Mouse (Mus musculus) adrenal gland, postnatal 4 days (tissue): ENCODE measurements at regions not wholly inside any gene's neighbourhood (a gene's known extent, or its start where the extent isn't known, plus 50 kb on each side); places are given as distances from the start of the nearest gene placed in this dataset.
A peak's percentile ranks its signal among the peaks of the same experiment; 100 is the strongest.

Experiments used
- DNase-seq, 2 experiments: peaks; one replicate each; pipeline ENCODE4 v3.0.0; 2021 to 2022; ENCODE audit warnings: low spot score in 2 of 2, mixed read lengths in 2 of 2

DNA sequence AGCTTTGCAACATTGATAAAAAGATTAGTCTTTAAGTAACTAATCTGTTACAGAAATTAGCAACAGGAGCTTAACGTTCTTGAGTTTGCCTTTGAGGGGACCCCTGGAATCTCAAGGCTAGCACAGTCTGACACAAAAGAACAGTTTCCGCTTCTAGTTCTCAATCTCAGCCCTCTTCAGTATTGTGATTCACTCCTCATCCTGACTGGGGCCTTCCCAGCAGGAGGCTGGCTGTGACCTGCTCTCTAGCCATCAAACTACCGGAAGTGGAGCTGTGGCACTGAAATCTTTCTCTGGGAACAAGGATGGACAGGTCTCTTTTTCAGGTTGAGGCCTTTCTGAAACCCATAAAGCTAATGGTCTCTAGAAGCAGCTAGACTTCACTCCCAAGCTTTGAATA is 209.6 kb upstream of the Camk1g start:
- no peak for DNase-seq

DNA sequence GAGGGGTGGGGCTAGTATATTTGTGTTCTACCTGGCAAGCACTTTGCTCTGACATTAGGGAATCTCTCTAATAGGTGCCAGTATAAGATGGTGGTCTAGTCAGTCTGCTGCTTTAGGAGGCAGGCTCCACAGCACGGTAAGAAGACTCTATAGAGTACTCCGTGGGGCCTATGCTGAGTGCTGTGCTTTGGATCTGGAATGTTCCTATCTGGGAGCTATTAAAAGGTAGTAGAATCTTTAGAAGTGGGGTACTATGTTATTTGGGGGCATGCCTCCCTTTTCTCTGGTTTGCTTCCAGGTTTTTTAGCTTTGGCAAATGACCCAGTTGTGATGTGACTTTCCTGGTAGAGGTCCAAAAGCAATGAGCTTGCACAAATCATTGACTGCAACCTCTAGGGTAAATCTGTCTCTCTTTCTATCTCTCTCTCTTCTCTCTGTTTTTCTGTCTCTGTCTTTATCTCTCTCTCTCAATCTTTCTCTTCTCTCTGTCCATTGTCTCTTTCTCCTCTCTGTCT is 208.6 kb upstream of the Camk1g start:
- DNase-seq, result no peak

GRCm38 (mm10) chr1:193577821-193578220 is 207.7 kb upstream of the Camk1g start:
- no peak for DNase-seq

DNA sequence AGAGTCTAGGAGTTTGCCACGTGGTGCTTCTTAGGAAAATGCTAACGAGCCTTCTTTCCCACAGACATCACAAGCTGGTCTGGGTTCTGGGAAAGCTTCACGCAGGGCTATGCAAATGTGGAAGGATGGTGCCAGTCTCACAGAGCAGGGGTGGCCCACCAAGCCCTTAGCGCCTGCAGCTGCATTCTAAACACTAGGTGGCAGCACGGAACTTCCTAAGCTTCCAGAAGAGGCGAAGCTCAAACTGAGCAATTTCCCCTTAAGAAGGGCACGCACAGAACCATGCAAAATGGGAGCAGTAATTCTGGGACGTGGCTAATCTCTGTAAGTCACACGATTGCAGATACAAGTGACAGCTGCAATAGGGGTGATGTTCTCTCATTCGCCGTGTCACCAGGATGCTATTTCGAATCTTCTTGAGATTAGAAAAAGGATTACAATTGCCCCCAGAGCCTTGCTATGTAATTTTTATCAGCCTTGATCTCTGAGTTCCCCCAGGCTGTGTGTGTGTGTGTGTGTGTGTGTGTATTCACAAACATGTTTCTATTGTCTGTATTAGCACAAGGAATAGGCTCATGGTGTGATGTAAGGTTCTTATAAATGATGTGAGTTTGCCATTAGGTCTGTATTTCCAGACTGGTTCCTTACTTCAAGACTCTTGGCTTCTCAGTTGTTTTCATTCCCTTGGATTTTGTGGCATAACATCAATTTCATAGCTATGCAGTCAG is 206.1 kb upstream of the Camk1g start:
- peak; percentile 7 to 40 for DNase-seq

DNA sequence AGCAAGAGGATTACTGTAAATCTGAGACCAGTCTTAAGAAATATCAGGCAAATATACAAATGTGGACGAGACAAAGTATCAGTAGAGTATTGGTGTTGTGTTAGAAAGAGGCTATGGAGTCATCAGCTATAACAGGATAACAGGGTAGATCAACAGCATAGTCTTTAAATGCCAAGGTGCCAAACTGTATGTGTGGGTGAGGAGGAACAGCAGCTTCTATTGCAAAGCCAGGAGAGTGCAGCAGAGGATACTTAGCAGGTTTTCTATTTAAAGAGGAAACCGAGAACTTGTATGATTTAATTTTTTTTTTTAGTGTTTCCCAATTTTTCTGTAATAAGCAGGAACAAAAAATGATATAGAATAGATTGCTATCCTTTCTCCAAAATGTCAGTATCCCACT is 202.7 kb upstream of the Camk1g start:
- DNase-seq, result no peak

DNA sequence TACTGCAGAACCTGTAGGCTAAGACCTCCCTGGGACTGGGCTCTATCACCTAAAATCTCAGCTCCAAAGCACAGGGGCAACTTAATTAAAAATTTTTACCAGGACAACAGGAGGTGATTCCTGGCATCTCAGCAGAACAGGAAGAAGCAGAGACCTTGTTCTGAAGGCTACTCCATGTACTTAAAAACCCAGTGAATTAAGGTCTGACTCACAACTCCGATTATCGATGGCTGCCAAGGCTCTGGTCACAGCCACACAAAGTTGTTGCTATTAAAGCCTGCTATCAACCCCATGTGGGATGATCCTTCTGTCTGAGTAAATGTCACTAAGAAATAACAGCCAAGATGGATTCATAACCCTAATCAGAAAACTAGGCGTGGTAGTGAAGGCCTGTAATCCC is 202.3 kb upstream of the Camk1g start:
- DNase-seq, result no peak

GRCm38 (mm10) chr1:193571088-193571487 is 201.0 kb upstream of the Camk1g start:
- no peak for DNase-seq

GRCm38 (mm10) chr1:193568586-193569174 is 198.6 kb upstream of the Camk1g start:
- DNase-seq, result no peak

DNA sequence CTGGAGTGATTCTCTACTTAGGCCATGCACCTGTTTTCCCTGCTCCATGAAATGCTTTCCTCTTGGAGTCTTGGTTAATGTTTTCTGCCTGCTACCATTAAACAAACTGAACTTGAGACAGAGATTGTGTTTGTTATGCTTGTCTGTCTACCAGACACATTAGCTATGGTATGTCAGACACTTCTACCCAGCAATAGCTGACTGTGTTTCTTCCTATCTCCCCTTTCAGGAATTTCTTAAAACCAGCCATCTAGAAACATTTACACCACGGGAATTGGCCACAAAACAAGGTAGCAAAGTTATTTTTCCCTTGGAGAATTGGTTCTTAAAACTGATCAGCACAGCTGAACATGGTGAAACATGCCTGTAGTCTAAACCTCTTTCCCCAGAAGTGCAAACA is 197.1 kb upstream of the Camk1g start:
- no peak for DNase-seq

DNA sequence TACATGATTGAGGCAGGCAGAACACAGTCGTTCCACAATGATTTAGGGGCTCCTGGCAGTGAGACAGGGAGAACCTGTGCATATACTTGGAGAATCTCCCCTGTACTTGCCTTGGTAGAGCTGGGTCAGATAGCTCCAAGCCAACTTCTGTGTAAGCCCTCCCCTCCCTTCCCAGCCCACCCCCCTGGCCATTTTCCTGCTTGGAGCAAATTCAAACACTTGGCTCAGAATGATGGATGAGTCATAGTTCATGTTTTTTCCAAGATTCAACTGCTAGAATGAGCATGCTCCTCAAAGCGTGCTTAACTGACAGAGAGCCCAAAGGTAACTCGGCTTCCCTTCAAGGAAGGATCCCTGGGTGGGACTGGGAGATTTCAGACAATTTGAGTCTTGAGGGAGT is 194.1 kb upstream of the Camk1g start:
- no peak for DNase-seq

DNA sequence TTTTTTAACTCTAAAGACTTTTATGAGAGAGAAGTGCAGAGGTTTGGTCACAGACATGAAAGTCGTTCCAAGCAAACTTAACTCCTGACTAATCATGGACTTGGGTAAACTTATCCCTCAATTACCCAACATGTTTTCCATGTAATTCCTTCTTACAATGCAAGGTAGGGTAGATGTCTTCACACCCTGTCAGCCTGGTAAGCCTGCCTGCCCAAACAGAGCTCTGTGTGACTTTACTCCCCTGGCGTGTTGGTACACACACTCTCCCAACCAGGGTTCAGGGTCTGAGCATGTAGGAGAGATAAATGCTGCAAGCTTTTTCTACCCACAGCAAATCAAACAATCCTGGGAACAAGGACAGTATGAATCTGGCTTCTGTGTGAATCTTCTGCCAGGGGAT is 192.1 kb upstream of the Camk1g start:
- no peak for DNase-seq

DNA sequence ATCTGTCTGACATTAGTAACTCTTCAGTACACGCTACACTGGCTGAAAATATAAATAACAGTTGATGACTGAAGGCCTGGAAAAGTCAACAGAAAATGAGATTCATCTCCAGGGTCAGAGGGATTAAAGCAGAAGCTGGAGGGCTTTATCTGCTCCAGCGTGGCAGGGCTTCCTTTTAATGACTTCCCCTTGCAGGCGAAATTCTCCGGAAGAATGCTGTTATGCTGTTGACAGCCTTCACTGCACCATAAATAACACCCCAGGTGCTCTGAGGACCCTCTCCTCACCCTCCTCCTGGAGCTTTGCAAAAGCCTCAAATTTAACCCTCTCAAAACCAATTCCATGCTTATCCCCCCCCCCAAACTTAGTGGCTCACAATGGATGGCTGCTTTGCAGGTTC is 188.0 kb upstream of the Camk1g start:
- DNase-seq, result no peak

DNA sequence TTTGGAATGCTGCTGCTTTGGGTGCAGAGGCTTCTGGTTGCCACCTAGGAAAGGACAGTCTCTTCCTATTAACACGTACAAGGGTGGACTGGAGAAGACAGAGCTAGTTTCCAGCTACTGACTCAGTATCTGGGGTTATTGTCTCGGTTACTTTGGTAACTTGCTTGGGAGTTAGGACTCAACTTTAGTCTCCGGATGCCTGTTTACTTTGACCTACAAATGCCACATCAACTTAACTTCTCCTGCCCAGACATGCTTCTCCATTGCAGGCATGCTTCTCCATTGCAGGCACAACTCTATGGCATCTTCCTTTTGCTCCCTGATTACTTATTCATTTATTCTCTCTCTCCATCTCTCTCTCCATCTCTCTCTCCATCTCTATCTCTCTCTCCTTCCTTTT is 184.6 kb upstream of the Camk1g start:
- DNase-seq, result no peak

- DNase-seq, result no peak
Observed at GRCm38 (mm10) chr1:193552348-193552747, 182.2 kb upstream of the Camk1g start.

- no peak for DNase-seq
Observed at GRCm38 (mm10) chr1:193551340-193551739, 181.2 kb upstream of the Camk1g start.

DNA sequence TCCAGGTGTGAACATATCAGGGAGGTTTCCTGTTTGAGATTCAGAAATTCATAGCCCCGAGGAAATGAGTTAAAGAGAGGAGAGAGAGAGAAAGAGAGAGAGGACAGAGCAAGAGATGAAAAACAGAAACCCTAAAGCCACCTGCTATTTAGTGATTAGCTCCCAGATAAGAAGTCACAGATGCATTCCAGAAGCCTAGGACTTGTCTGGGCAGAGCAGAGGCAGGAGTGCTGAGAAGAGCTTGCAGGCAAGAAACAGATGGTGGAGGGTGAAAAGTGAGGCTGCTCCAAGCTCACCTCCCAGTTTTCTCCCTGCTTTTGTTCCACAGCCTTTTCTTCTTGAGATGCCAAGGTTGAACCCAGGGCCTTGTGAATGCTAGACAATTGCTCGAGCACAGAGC is 180.7 kb upstream of the Camk1g start:
- DNase-seq, result no peak

GRCm38 (mm10) chr1:193547356-193547755 is 177.3 kb upstream of the Camk1g start:
- no peak for DNase-seq

DNA sequence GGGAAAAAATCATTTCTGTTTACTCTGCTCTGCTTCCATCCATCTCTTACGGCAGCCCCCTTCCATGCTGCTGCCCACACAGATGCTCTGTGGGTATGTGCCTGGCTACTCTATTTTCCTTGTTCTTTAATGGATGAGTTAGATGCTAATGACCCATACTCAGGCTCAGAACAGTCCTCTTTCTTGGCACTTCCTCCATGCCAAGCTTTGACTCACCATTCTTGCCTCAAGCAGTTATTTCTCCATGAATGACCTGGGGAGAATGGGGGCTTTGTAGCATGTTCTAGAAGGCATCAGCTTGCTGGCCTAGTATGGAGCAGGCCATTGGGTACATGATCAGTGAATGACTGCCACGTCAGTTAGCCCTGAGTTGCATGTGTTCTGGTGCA is 175.9 kb upstream of the Camk1g start:
- no peak for DNase-seq

GRCm38 (mm10) chr1:193545406-193546043 is 175.4 kb upstream of the Camk1g start:
- DNase-seq, result no peak

DNA sequence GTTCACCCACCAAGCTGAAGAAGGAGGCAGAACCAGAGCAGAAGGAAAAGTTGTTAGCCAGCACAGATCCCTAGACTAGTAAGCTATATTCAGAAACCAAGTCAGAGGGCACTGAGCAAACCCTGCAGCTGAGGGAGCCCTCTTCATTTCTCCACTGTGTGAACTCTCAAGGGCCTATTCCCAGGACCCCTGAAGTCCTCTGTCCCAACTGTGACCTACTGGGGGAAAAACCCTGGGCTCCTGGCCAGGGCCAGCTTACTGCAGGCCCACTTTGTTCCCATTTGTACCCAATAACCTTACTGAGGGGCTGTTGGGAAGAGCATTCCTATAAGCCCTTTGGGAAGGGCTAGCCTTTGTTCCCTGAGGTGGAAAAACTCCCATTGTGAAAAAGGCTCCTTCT is 174.7 kb upstream of the Camk1g start:
- no peak for DNase-seq

GRCm38 (mm10) chr1:193543834-193544233 is 173.7 kb upstream of the Camk1g start:
- no peak for DNase-seq

- DNase-seq, result no peak
Observed at GRCm38 (mm10) chr1:193543284-193543683, 173.2 kb upstream of the Camk1g start.
